Mouse (Mus musculus) CH12.LX (cell line): ENCODE measurements at regions not wholly inside any gene's neighbourhood (a gene's known extent, or its start where the extent isn't known, plus 50 kb on each side); places are given as distances from the start of the nearest gene placed in this dataset.

Experiments
- CHD2 ChIP-seq: IDR thresholded peaks from 2 replicates; pipeline ENCODE4 v1.6.1; 2011; ENCODE audit warnings: low read length, improper control_type of control experiment
- CTCF ChIP-seq, 2 experiments: IDR thresholded peaks in 1 of 2; conservative IDR thresholded peaks in 1 of 2; 2 replicates each; pipeline ENCODE4 v1.5.1; 2011 to 2012; ENCODE audit warnings: low read depth in 2 of 2, low read length in 2 of 2, improper control_type of control experiment in 1 of 2, inconsistent platforms in 1 of 2, mild to moderate bottlenecking in 1 of 2, moderate library complexity in 1 of 2
- JUND ChIP-seq: conservative IDR thresholded peaks from 2 replicates; pipeline ENCODE4 v1.6.1; 2011; ENCODE audit warnings: low read depth, low read length, improper control_type of control experiment
- KAT2A ChIP-seq: IDR thresholded peaks from 2 replicates; pipeline ENCODE4 v1.6.1; 2012; ENCODE audit warnings: low read length, improper control_type of control experiment, inconsistent platforms; ENCODE audit not compliant: insufficient replicate concordance
- MAFK ChIP-seq: IDR thresholded peaks from 2 replicates; pipeline ENCODE4 v1.6.1; 2011; ENCODE audit warnings: low read length, improper control_type of control experiment; ENCODE audit not compliant: insufficient replicate concordance
- MAZ ChIP-seq: IDR thresholded peaks from 2 replicates; pipeline ENCODE4 v1.6.1; 2012; ENCODE audit warnings: low read depth, mild to moderate bottlenecking, inconsistent platforms, low read length, improper control_type of control experiment, moderate library complexity
- MEF2A ChIP-seq: IDR thresholded peaks from 2 replicates; pipeline ENCODE4 v1.6.1; 2014; ENCODE audit warnings: low read depth, mild to moderate bottlenecking, inconsistent platforms, low read length, improper control_type of control experiment, borderline replicate concordance
- MYC ChIP-seq: IDR thresholded peaks from 2 replicates; pipeline ENCODE4 v1.6.1; 2011; ENCODE audit warnings: low read depth, mild to moderate bottlenecking, improper control_type of control experiment, low read length
- POLR2A ChIP-seq: IDR thresholded peaks from 2 replicates; pipeline ENCODE4 v1.6.1; 2011; ENCODE audit warnings: low read depth, mild to moderate bottlenecking, improper control_type of control experiment, low read length
- POLR2AphosphoS2 ChIP-seq: IDR thresholded peaks from 2 replicates; pipeline ENCODE4 v1.6.1; 2011; ENCODE audit warnings: low read depth, low read length, improper control_type of control experiment
- TBP ChIP-seq: conservative IDR thresholded peaks from 2 replicates; pipeline ENCODE4 v1.6.1; 2011; ENCODE audit warnings: low read depth, low read length, improper control_type of control experiment
- ZNF384 ChIP-seq: IDR thresholded peaks from 2 replicates; pipeline ENCODE4 v1.6.1; 2012; ENCODE audit warnings: low read depth, low read length, improper control_type of control experiment, inconsistent platforms

DNA sequence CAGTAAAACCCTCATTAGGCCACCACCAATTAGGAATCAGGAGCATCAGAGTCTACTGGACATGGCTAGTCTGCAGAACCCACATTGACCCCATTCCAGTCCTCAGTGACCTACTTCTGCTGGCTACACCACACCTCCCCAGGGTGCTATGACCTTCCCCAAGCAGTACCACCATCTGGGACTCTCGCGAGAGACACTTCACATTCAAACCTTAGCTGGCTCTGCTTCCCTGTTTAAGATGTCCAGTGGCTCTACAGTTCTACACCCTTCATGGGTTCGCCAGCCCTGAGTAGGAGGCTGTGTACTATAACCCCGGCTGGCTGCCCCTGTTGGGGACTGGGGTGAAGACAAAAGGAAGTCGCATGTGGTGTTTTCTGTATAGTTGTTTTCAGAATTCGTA, 174.4 kb upstream of the Cops8 start:
- no peak for TF ChIP-seq TBP
- no peak for TF ChIP-seq JUND
- TF ChIP-seq POLR2A = no peak
- no peak for TF ChIP-seq CTCF (conservative IDR thresholded peaks at IDR 0.05 in 1 of 2, IDR thresholded peaks at IDR 0.05 in 1 of 2; ENCODE audit: low read depth in 2 of 2, low read length in 2 of 2)
- no peak for TF ChIP-seq MYC
- no peak for TF ChIP-seq MEF2A
- peak; percentile 94 for TF ChIP-seq CHD2
- TF ChIP-seq KAT2A = no peak
- no peak for TF ChIP-seq ZNF384
- TF ChIP-seq POLR2AphosphoS2 = no peak
- TF ChIP-seq MAFK = no peak
- no peak for TF ChIP-seq MAZ
